Mouse (Mus musculus): ENCODE measurements around the gene Thbs1.

Gene Thbs1

GRCm38 (mm10) chr2:118111488-118112131, at the start of gene Thbs1:
Thbs1 (plus strand) TSS chr2:118111876.
- peak; percentile 33 to 58 for DNase-seq (ENCODE audit: low spot score in 2 of 2)

GRCm38 (mm10) chr2:118064121-118064764, 47.4 kb upstream of the Thbs1 start:
- no peak for DNase-seq (ENCODE audit: low spot score in 2 of 2)

- no peak for DNase-seq (ENCODE audit: low spot score in 2 of 2)
Measured at GRCm38 (mm10) chr2:118066065-118066770, 45.5 kb upstream of the Thbs1 start.

GRCm38 (mm10) chr2:118069975-118070374, 41.7 kb upstream of the Thbs1 start:
- DNase-seq (ENCODE audit: low spot score in 2 of 2), result no peak

- no peak for DNase-seq (ENCODE audit: low spot score in 2 of 2)
Measured at GRCm38 (mm10) chr2:118072811-118073372, 38.8 kb upstream of the Thbs1 start.

GRCm38 (mm10) chr2:118074030-118074429, 37.6 kb upstream of the Thbs1 start:
- no peak for DNase-seq (ENCODE audit: low spot score in 2 of 2)

GRCm38 (mm10) chr2:118075165-118075564, 36.5 kb upstream of the Thbs1 start:
- no peak for DNase-seq (ENCODE audit: low spot score in 2 of 2)

GRCm38 (mm10) chr2:118079131-118079530, 32.5 kb upstream of the Thbs1 start:
- no peak for DNase-seq (ENCODE audit: low spot score in 2 of 2)

- DNase-seq (ENCODE audit: low spot score in 2 of 2), result no peak
Measured at GRCm38 (mm10) chr2:118081581-118081980, 30.1 kb upstream of the Thbs1 start.

- no peak for DNase-seq (ENCODE audit: low spot score in 2 of 2)
Measured at GRCm38 (mm10) chr2:118083652-118084051, 28.0 kb upstream of the Thbs1 start.

- DNase-seq (ENCODE audit: low spot score in 2 of 2), result no peak
Measured at GRCm38 (mm10) chr2:118084693-118085092, 27.0 kb upstream of the Thbs1 start.

- no peak for DNase-seq (ENCODE audit: low spot score in 2 of 2)
Measured at GRCm38 (mm10) chr2:118085647-118086046, 26.0 kb upstream of the Thbs1 start.

- no peak for DNase-seq (ENCODE audit: low spot score in 2 of 2)
Measured at GRCm38 (mm10) chr2:118087044-118087726, 24.5 kb upstream of the Thbs1 start.

GRCm38 (mm10) chr2:118091226-118091625, 20.4 kb upstream of the Thbs1 start:
- no peak for DNase-seq (ENCODE audit: low spot score in 2 of 2)

GRCm38 (mm10) chr2:118099104-118099503, 12.6 kb upstream of the Thbs1 start:
- DNase-seq (ENCODE audit: low spot score in 2 of 2), result no peak

GRCm38 (mm10) chr2:118102169-118102568, 9.5 kb upstream of the Thbs1 start:
- no peak for DNase-seq (ENCODE audit: low spot score in 2 of 2)

GRCm38 (mm10) chr2:118110225-118110915, 1.3 kb upstream of the Thbs1 start:
- DNase-seq (ENCODE audit: low spot score in 2 of 2), result peak; percentile 15 to 23

GRCm38 (mm10) chr2:118111116-118111487, 574 bp upstream of the Thbs1 start:
- peak; percentile 71 to 85 for DNase-seq (ENCODE audit: low spot score in 2 of 2)

GRCm38 (mm10) chr2:118112438-118112837, 762 bp downstream of the Thbs1 start:
- no peak for DNase-seq (ENCODE audit: low spot score in 2 of 2)

GRCm38 (mm10) chr2:118112846-118113479, 1.3 kb downstream of the Thbs1 start:
- no peak for DNase-seq (ENCODE audit: low spot score in 2 of 2)

Measured in frontal cortex, postnatal 10 days (tissue).